In genomic region chr14:75136119-75136966, GRCm38 (mm10) we compare ENCODE assay signal across 11 mouse cellular contexts. TPM values are rescaled to one million over a fixed set of nuclear protein-coding genes. Genes with fewer than 3 reads are reported as not detected.
DNase-seq lines count a peak whose midpoint lies in the region; ATAC-seq and TF ChIP-seq lines count a peak whose summit lies in the region.
"Had no signal": no experiment of that assay in that cellular context is flagged by ENCODE, and none has a peak within 500 bp of the region (broad histone marks: within the 10 kb centered on the region; RNA-seq: fewer than 3 reads in every experiment).

No protein-coding gene starts in this region.

- H3K4me2 ChIP-seq in hindbrain, embryonic 12.5 days (replicated peaks), result no peak overlapping the region

- ATAC-seq in hindbrain, embryonic 12.5 days (ENCODE audit: low FRiP score), result no peak

- DNase-seq in gastrocnemius, adult 2 months, result no peak
- no peak for DNase-seq in gastrocnemius, adult 8-10 months (ENCODE audit: low spot score in 2 of 2)
- DNase-seq in MEL-GATA-1-ER (ENCODE audit: extremely low read depth, low read depth), result peak; percentile 27
- DNase-seq in liver, adult 2 months (ENCODE audit: extremely low read depth, low read depth, low spot score), result no peak
- DNase-seq in natural killer cell, adult 2 months (ENCODE audit: low spot score in 2 of 2), result peak; percentile 11 to 17
- DNase-seq in embryo, embryonic 9.5 days (ENCODE audit: extremely low spot score), result no peak
- no peak for DNase-seq in left cerebral cortex, postnatal 14 days (ENCODE audit: low spot score in 2 of 2)
- DNase-seq: cerebellum, adult 18-20 months had no signal

- peaks cover 6% of the 10 kb centered on the region for H3K36me3 ChIP-seq in liver, adult 2 months (ENCODE audit: control insufficient read depth, insufficient read depth, low read length)
- H3K36me3 ChIP-seq in hindbrain, embryonic 12.5 days, result no peaks in the 10 kb centered on the region

- no peak for TF ChIP-seq POLR2A in liver, adult 2 months (IDR thresholded peaks at IDR 0.05; ENCODE audit: extremely low read depth, insufficient read depth, low read length)

- peaks cover 32% of the 10 kb centered on the region for H3K79me2 ChIP-seq in liver, adult 2 months (ENCODE audit: control insufficient read depth, insufficient read depth, low read length)

- H3K4me1 ChIP-seq in liver, adult 2 months (ENCODE audit: control insufficient read depth, insufficient read depth, low read length), result peaks cover 5% of the 10 kb centered on the region; the same call in 1 of the 2 replicates
- no peaks in the 10 kb centered on the region for H3K4me1 ChIP-seq in hindbrain, embryonic 12.5 days

- intact Hi-C loops in gastrocnemius, adult 2 months (cut with DNase I), result no loop called here
- intact Hi-C loops in left cerebral cortex, postnatal 14 days (cut with DNase I), result no loop called here

- no peaks in the 10 kb centered on the region for H3K9me3 ChIP-seq in hindbrain, embryonic 12.5 days (replicated peaks)

- TF ChIP-seq CTCF in gastrocnemius, adult 2 months (IDR thresholded peaks at IDR 0.05), result no peak
- TF ChIP-seq CTCF in liver, adult 2 months (IDR thresholded peaks at IDR 0.05; ENCODE audit: low read depth, low read length), result no peak

- 68% methylated on average over 25 of the region's 25 CpGs for WGBS in liver, adult 2 months
- WGBS in hindbrain, embryonic 12.5 days, result 80% methylated on average over 25 of the region's 25 CpGs

- H3K27ac ChIP-seq in gastrocnemius, adult 2 months, result peak overlapping the region; percentile 24
- no peak overlapping the region; the same call in 1 of the 2 replicates for H3K27ac ChIP-seq in liver, adult 2 months (replicated peaks; ENCODE audit: insufficient read depth, low read depth, low read length)
- H3K27ac ChIP-seq in hindbrain, embryonic 12.5 days, result no peak overlapping the region

- no peaks in the 10 kb centered on the region for H3K27me3 ChIP-seq in liver, adult 2 months (ENCODE audit: control insufficient read depth, insufficient read depth, low read length)
- peaks cover 5% of the 10 kb centered on the region; the same call in 1 of the 2 replicates for H3K27me3 ChIP-seq in hindbrain, embryonic 12.5 days

- peak overlapping the region; percentile 65 for H3K4me3 ChIP-seq in gastrocnemius, adult 2 months
- H3K4me3 ChIP-seq in liver, adult 2 months (ENCODE audit: insufficient read depth, low read depth, low read length), result peak overlapping the region; percentile 24
- no peak overlapping the region for H3K4me3 ChIP-seq in hindbrain, embryonic 12.5 days
- H3K4me3 ChIP-seq: myocyte had no signal

- H3K9ac ChIP-seq in liver, adult 2 months (ENCODE audit: low read depth, low read length), result peak overlapping the region; percentile 12
- no peak overlapping the region for H3K9ac ChIP-seq in hindbrain, embryonic 12.5 days

RNA-seq across cellular contexts. Expression of gene Lcp1, which starts 5.4 kb away (rescaled TPM):
- 1 to 10 TPM; 1.7 to 2.3 TPM for total RNA-seq in gastrocnemius, adult 2 months (2021)
- 1 to 10 TPM; 1.0 to 2.6 (median 1.7) TPM for total RNA-seq in gastrocnemius, adult 8-10 months (2022)
- total RNA-seq in liver, adult 2 months (2014; rRNA removed), result 55.5 and 71.8 TPM in 2 replicates
- polyA plus RNA-seq in liver, adult 2 months (2012; rRNA removed), result 15.5 and 19.2 TPM in 2 replicates
- total RNA-seq in left cerebral cortex, postnatal 14 days (2021), result 1 to 10 TPM; 8.5 to 8.7 TPM
- polyA plus RNA-seq in hindbrain, embryonic 12.5 days (2016; fragmentation: Nextera tagmentation; extraction: Ambion mirVana), result 19.8 and 28.2 TPM in 2 replicates
- polyA plus RNA-seq: myocyte had no signal

RNA-seq across cellular contexts. Expression of gene Lrrc63, which starts 5.7 kb away (rescaled TPM):
- total RNA-seq in gastrocnemius, adult 2 months (2021), result not detected
- not detected for total RNA-seq in gastrocnemius, adult 8-10 months (2022)
- under 0.01 TPM in 1 of 2 replicates, not detected in the other for total RNA-seq in liver, adult 2 months (2014; rRNA removed)
- polyA plus RNA-seq in liver, adult 2 months (2012; rRNA removed), result 0.04 TPM in 1 of 2 replicates, not detected in the other
- under 1 TPM in 1 of 2 experiments, not detected in 1; 0.18 TPM for total RNA-seq in left cerebral cortex, postnatal 14 days (2021)
- 0.08 and 0.17 TPM in 2 replicates for polyA plus RNA-seq in hindbrain, embryonic 12.5 days (2016; fragmentation: Nextera tagmentation; extraction: Ambion mirVana)
- total RNA-seq: heart, postnatal 14 days had no signal
- polyA plus RNA-seq: myocyte had no signal

Comparison
In these comparisons a context has a peak if more than half of its experiments do, and no peak if none do; other contexts are left out.
1. DNase-seq: peak in MEL-GATA-1-ER (single experiment) and natural killer cell, adult 2 months (2 of 2); none in gastrocnemius, adult 2 months (single experiment), gastrocnemius, adult 8-10 months (0 of 2), liver, adult 2 months (single experiment), embryo, embryonic 9.5 days (single experiment) and left cerebral cortex, postnatal 14 days (0 of 2).